Mouse (Mus musculus) ovary, postnatal 14 days (tissue): ENCODE measurements at regions not wholly inside any gene's neighbourhood (a gene's known extent, or its start where the extent isn't known, plus 50 kb on each side); places are given as distances from the start of the nearest gene placed in this dataset.

Experiments
- DNase-seq: peaks from one replicate; pipeline ENCODE4 v3.0.0; 2022; ENCODE audit warnings: low spot score

DNA sequence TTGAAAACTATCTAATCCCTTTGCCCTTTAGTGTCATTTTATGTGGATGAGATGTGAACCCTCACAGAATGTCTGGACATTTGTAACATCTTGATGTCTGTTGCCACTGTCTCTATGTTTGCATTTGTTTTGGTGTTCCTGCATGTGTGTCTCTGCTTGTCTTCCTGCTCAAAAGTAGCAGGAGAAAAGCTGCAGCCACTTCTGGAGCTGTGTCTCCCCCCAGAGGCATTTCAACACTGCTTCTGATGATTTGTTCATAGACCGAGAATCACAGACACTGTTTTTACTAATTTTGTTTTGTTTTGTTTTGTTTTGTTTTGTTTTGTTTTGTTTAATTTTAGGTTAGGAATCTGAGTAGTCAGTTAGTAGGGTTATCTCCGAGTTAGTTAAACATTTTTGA lies 883.8 kb downstream of the Gbe1 start:
- no peak for DNase-seq

DNA sequence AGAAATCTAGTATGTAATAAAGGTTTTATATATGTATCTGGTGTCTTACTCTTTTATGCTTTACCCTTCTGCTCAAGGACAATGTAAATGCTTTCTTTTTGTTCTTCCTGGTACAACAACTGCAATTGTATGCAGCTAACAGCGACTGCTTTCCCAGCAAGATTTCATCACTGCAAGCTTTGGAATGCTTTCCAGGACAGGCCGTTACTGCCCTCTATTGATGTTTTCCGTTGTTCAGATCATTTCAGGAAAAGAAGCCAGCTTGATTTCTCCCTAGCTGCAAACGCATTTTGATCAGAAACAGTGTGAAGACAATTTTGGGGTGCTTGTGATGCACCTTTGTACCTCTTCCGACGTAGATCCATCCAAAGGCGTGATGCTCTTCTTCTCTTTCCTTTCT lies 895.1 kb downstream of the Gbe1 start:
- no peak for DNase-seq

DNA sequence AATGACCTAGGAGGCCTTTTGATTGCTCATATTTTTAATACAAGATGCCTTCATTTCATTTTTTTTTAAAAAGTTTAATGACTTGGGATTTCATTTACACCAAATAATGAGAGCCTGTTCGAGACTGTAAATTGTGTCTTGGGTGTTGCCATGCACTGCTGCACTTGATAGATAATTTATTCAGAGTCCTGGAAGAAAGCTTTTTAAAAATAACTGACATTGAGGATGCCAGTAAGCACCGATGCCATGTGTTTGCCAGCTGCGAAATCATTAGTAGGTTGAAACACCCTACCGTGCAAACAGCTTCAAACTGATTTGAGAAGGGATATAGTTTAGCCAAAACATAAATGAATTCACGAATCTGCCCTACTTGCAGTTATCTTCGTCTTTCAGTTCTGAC lies 910.7 kb downstream of the Gbe1 start:
- no peak for DNase-seq

DNA sequence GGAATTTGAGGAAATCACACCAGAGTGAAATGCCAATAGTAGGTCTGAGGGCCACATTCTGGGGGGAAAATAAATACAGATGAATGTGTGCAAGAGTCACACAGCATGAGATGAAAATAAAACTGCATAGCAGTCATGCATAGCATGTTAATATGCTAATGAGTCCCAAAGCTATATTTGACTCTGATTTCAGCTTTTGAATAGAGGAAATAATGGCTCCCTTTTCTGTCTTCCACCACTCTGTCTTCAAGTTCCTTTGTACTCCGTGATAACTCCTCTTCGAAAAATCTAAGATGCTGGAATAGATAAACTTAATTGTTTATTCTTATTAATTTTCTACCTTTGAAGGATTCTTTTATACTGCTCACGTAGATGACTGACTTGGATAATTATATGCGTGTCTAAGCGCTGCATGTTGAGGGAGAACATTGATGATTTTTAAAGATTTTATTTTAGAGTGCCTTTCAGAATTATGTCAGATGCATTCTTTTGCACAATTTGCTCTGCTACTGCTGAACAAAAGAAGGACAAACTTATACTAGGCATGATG lies 916.4 kb downstream of the Gbe1 start:
- no peak for DNase-seq

DNA sequence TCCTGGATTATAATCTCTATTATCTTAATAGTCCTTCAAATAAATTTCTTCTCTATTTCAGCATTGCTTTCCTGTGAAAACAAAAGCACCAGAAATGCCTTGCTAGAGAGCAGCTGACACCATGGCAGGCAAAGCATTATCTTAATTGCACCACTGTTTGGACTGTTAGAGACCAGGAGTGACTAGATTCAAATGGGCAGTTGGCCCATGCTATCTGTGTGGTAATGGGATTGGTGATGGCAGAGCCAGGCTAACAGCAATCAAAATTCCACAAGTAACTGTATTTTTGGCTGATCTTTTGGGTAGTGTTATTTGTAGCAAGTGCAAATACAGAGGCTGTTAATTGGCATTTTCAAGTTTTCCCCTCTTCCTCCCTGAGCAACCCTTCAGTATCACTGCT lies 929.3 kb downstream of the Gbe1 start:
- no peak for DNase-seq

DNA sequence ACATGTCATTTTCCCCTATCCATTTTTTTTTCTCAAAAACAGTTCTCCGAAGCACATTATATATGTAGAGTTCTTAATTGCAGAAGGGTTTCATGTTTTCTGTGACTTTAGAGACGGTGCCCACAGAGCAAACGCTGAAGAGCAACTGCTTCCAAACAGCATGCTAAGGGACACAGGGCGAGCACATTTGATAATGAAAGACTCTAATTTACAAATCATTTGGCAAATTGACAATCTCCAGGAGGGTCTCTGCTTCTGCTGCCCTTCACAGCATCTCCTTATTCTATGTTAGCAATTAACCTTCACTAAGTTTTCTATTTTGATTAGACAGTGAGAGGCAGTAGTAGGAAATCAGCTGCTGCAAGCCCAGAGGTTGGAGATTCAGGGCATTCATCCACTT lies 929.7 kb downstream of the Gbe1 start:
- no peak for DNase-seq

DNA sequence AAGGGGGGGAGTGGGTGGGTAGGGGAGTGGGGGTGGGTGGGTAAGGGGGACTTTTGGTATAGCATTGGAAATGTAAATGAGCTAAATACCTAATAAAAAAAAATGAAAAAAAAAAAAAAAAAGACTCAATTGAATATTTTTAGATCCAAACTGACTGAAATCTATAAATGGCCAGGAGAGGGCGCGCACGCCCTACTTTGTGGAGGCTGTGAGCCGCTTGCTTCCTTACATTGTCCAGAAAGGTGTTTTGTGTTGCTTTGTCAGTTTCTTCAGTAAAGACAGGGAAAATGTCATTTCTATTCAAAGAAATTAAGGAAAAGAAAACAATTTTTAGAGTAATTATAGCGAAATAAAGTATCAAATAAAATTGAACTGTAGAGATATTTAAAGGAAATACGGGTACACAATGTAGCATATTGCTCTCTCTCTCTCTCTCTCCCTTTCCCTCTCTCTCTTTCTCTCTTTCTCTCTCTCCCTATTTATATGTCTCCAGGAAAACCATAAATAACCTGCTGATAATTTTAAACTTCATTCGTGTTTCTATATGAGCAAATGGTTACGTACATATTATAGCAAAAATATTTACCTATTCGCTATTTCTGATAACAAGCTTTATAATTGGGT lies 933.9 kb downstream of the Gbe1 start:
- DNase-seq: peak; percentile 39

DNA sequence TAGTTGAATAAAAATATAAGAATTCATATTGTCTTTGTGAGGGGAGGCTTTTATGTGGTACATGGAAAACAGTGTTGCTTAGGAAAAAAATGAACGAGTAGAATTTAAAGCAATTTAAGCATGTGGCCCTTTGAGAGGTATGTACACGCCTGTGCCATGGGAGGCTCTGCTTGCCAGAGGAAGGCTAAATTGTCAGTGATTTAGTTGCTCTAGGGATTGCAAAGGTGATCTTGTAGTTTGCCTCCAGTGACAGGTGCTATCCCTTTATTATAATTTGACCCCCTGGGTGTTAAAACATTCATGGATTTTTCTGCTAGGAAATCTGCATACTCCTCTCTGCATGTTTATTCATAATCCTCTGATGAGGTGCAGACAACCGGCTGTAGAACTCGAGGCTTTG lies 942.0 kb downstream of the Gbe1 start:
- no peak for DNase-seq

DNA sequence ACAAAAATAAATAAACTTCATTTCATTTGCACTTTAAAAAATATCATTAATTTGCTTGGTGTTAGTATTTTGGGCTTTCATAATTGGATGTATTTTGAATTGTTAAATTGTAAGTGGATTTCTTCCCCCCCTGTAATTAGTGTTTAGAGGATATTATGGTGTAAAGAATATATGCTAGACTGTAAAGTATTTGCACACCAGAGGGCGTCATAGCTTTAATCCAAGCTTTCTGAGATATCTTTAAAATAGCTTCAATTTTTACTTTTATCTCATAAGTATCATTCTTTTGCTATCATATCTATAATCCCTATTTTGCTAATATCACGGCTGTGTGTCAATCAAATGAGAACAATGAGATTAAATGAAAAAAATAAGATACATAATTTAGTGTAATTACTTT lies 942.4 kb downstream of the Gbe1 start:
- DNase-seq: no peak

DNA sequence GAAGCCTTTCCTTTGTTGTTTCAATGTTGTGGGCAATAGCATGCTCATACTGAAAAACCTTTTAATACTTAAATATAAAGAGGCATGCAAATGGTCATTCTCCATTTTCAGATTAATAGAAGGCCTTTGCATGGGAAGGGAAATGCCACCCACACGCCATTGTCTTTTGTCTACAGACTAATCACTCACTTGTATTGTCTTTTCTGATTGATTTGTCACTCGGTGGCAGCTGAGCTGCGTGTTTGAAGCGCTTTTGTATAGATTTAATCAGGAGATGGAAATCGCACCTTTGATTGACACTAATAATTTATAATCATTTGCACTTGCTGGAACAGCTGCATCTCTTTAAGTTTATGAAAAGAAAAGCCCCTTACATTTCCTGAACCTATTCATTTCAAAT lies 953.4 kb downstream of the Gbe1 start:
- DNase-seq: no peak
